Mouse (Mus musculus) limb, embryonic 15.5 days (tissue): ENCODE data around the gene Tacr2. TPM values are rescaled to one million over a fixed set of nuclear protein-coding genes. Genes with fewer than 3 reads are reported as not detected.

Experiments
- ATAC-seq: fragments of 200-750 bp; cut with Nextera tagmentation; 2 replicates; pipeline ENCODE4 v1.8.0; 2017; ENCODE audit warnings: low read depth, moderate TSS enrichment; ENCODE audit not compliant: insufficient number of reproducible peaks, low FRiP score, low TSS enrichment
- H3K27ac ChIP-seq: fragments of 300-500 bp; sonication (generic); 2 replicates; pipeline ENCODE4 v1.5.1; 2015; ENCODE audit warnings: moderate library complexity, mild to moderate bottlenecking, inconsistent platforms
- H3K27me3 ChIP-seq: fragments of 300-500 bp; sonication (generic); 2 replicates; pipeline ENCODE4 v1.6.1; 2015; ENCODE audit warnings: inconsistent platforms
- H3K36me3 ChIP-seq: fragments of 300-500 bp; sonication (generic); 2 replicates; pipeline ENCODE4 v1.6.1; 2015; ENCODE audit warnings: inconsistent platforms
- H3K4me1 ChIP-seq: fragments of 300-500 bp; sonication (generic); 2 replicates; pipeline ENCODE4 v1.6.1; 2015; ENCODE audit warnings: inconsistent platforms
- H3K4me2 ChIP-seq: fragments of 300-500 bp; sonication (generic); 2 replicates; pipeline ENCODE4 v1.6.1; 2015; ENCODE audit warnings: mild to moderate bottlenecking, inconsistent platforms
- H3K4me3 ChIP-seq: fragments of 300-500 bp; sonication (generic); 2 replicates; pipeline ENCODE4 v1.5.1; 2015; ENCODE audit warnings: mild to moderate bottlenecking, inconsistent platforms
- H3K9ac ChIP-seq: fragments of 300-500 bp; sonication (generic); 2 replicates; pipeline ENCODE4 v1.6.1; 2015; ENCODE audit warnings: inconsistent platforms
- H3K9me3 ChIP-seq: fragments of 300-500 bp; sonication (generic); 2 replicates; pipeline ENCODE4 v1.6.1; 2016; ENCODE audit warnings: inconsistent platforms
- WGBS: fragments of 180-500 bp; shearing (Covaris S2); methylation state at CpG from one replicate; pipeline ENCODE4 v1.1.7; 2015; 5-methylcytosine and 5-hydroxymethylcytosine counted together
- polyA plus RNA-seq: library from polyadenylated mRNA; unstranded; fragments of >200 nt; fragmentation: Nextera tagmentation; extraction: Ambion mirVana; gene quantifications from 2 replicates; pipeline ENCODE4 v1.2.1, GENCODE M21; 2015

The Tacr2 gene
- polyA plus RNA-seq, 1 experiment from 2014 or later = not detected

GRCm38 (mm10) chr10:62310259-62311039 lies 58.2 kb downstream of the Tacr2 start:
- Histone ChIP-seq H3K4me3 (no peak overlapping the region), H3K9ac (no peak overlapping the region), H3K4me1 (peaks cover 12% of the 10 kb centered on the region), H3K36me3 (peaks cover 5% of the 10 kb centered on the region; the same call in 1 of the 2 replicates), H3K27me3 (no peaks in the 10 kb centered on the region), H3K9me3 (no peaks in the 10 kb centered on the region), H3K27ac (no peak overlapping the region), H3K4me2 (no peak overlapping the region)
- ATAC-seq = no peak
- 72% methylated on average over 10 of the region's 10 CpGs for WGBS

- 33% methylated on average over 6 of the region's 6 CpGs for WGBS
- Histone ChIP-seq H3K9ac (no peak overlapping the region), H3K4me3 (no peak overlapping the region), H3K36me3 (peaks cover 5% of the 10 kb centered on the region; the same call in 1 of the 2 replicates), H3K4me2 (no peak overlapping the region), H3K9me3 (no peaks in the 10 kb centered on the region), H3K4me1 (peaks cover 12% of the 10 kb centered on the region), H3K27me3 (no peaks in the 10 kb centered on the region), H3K27ac (no peak overlapping the region)
- ATAC-seq = no peak
These were observed 59.2 kb downstream of the Tacr2 start for GRCm38 (mm10) chr10:62311464-62311863.

GRCm38 (mm10) chr10:62313140-62313539 lies 60.9 kb downstream of the Tacr2 start:
- no peak for ATAC-seq
- WGBS = 71% methylated on average over 10 of the region's 10 CpGs

GRCm38 (mm10) chr10:62313885-62314424 lies 61.7 kb downstream of the Tacr2 start:
- Histone ChIP-seq H3K27ac (no peak overlapping the region), H3K4me2 (no peak overlapping the region), H3K9ac (no peak overlapping the region), H3K36me3 (0 out of 2 replicates have a peak, but pooled peaks cover 2% of the 10 kb centered on the region), H3K27me3 (no peaks in the 10 kb centered on the region), H3K4me3 (no peak overlapping the region), H3K9me3 (no peaks in the 10 kb centered on the region), H3K4me1 (peaks cover 10% of the 10 kb centered on the region)
- ATAC-seq = no peak
- WGBS = 67% methylated on average over 15 of the region's 15 CpGs

More at GRCm38 (mm10) chr10:62313140-62313539, 60.9 kb downstream of the Tacr2 start:
- H3K27me3 ChIP-seq = no peaks in the 10 kb centered on the region
- H3K36me3 ChIP-seq = 0 out of 2 replicates have a peak, but pooled peaks cover 2% of the 10 kb centered on the region
- H3K9ac ChIP-seq = no peak overlapping the region
- H3K4me3 ChIP-seq = no peak overlapping the region
- no peak overlapping the region for H3K27ac ChIP-seq
- peaks cover 10% of the 10 kb centered on the region for H3K4me1 ChIP-seq
- no peak overlapping the region for H3K4me2 ChIP-seq
- H3K9me3 ChIP-seq = no peaks in the 10 kb centered on the region

Other genes starting within 250 kb of the Tacr2 start
- gene Neurog3, start 119.3 kb upstream of the Tacr2 start, polyA plus RNA-seq = not detected in 2 replicates
- gene Fam241b, start 108.5 kb upstream of the Tacr2 start, polyA plus RNA-seq = 16.6 and 20.1 TPM in 2 replicates
- gene Tspan15, start 21.2 kb upstream of the Tacr2 start, polyA plus RNA-seq = 16.3 and 17.2 TPM in 2 replicates
- 48.8 and 48.9 TPM in 2 replicates for gene Hk1, start 127.5 kb downstream of the Tacr2 start, polyA plus RNA-seq
- 2.4 and 3.2 TPM in 2 replicates for gene Hkdc1, start 170.1 kb downstream of the Tacr2 start, polyA plus RNA-seq
- gene 4930507D05Rik, start 197.1 kb downstream of the Tacr2 start, polyA plus RNA-seq = 0.35 and 0.37 TPM in 2 replicates
- gene Supv3l1, start 197.3 kb downstream of the Tacr2 start, polyA plus RNA-seq = 22.6 and 22.8 TPM in 2 replicates
- 75.1 and 76.1 TPM in 2 replicates for gene Vps26a, start 234.4 kb downstream of the Tacr2 start, polyA plus RNA-seq